Mouse (Mus musculus) embryonic facial prominence, embryonic 11.5 days (tissue): Measurements from ENCODE around the gene H1f0. TPM values are rescaled to one million over a fixed set of nuclear protein-coding genes. Genes with fewer than 3 reads are reported as not detected.

Experiments
- ATAC-seq: fragments of 200-750 bp; cut with Nextera tagmentation; replicated peaks from 2 replicates; pipeline ENCODE4 v1.8.0; 2017; ENCODE audit warnings: low read depth; ENCODE audit not compliant: insufficient number of reproducible peaks, low FRiP score, low TSS enrichment
- DNase-seq: peaks from one replicate; pipeline ENCODE4 v3.0.0-alpha.2; 2015; ENCODE audit warnings: low spot score
- H3K27ac ChIP-seq: fragments of 300-500 bp; sonication (generic); replicated peaks from 2 replicates; pipeline ENCODE4 v1.5.1; 2014; ENCODE audit warnings: mild to moderate bottlenecking, low read depth, low read length, control low read depth
- H3K27me3 ChIP-seq: fragments of 300-500 bp; sonication (generic); 2 replicates; pipeline ENCODE4 v1.6.1; 2014; ENCODE audit warnings: mild to moderate bottlenecking, low read length, moderate library complexity, mixed read lengths; ENCODE audit not compliant: control insufficient read depth, insufficient read depth
- H3K36me3 ChIP-seq: fragments of 300-500 bp; sonication (generic); replicated peaks from 2 replicates; pipeline ENCODE4 v1.6.1; 2014; ENCODE audit warnings: low read depth, mild to moderate bottlenecking, low read length, moderate library complexity, mixed read lengths; ENCODE audit not compliant: control insufficient read depth, insufficient read depth
- H3K4me1 ChIP-seq: fragments of 300-500 bp; sonication (generic); 2 replicates; pipeline ENCODE4 v1.6.1; 2014; ENCODE audit warnings: low read length, mixed read lengths; ENCODE audit not compliant: control insufficient read depth, insufficient read depth
- H3K4me2 ChIP-seq: fragments of 300-500 bp; sonication (generic); 2 replicates; pipeline ENCODE4 v1.6.1; 2014; ENCODE audit warnings: low read depth, mild to moderate bottlenecking, control low read depth, low read length, moderate library complexity
- H3K4me3 ChIP-seq: fragments of 300-500 bp; sonication (generic); 2 replicates; pipeline ENCODE4 v1.5.1; 2014; ENCODE audit warnings: low read depth, low read length, control low read depth
- H3K9ac ChIP-seq: fragments of 300-500 bp; sonication (generic); replicated peaks from 2 replicates; pipeline ENCODE4 v1.6.1; 2014; ENCODE audit warnings: mild to moderate bottlenecking, control low read depth, low read length
- H3K9me3 ChIP-seq: fragments of 300-500 bp; sonication (generic); replicated peaks from 2 replicates; pipeline ENCODE4 v1.6.1; 2016; ENCODE audit warnings: mild to moderate bottlenecking, low read length, inconsistent platforms, mixed read lengths; ENCODE audit not compliant: control insufficient read depth
- WGBS: fragments of 180-500 bp; shearing (Covaris S2); extraction: QIAGEN DNeasy Blood & Tissue Kit; methylation state at CpG from one replicate; pipeline ENCODE4 v1.1.7; 2014; 5-methylcytosine and 5-hydroxymethylcytosine counted together
- polyA plus RNA-seq: library from polyadenylated mRNA; unstranded; fragments of >200 nt; fragmentation: Nextera tagmentation; extraction: Ambion mirVana; gene quantifications from 2 replicates; pipeline ENCODE4 v1.2.1, GENCODE M21; 2014

Gene H1f0
- polyA plus RNA-seq, 1 experiment from 2014 or later = 326 TPM

DNA sequence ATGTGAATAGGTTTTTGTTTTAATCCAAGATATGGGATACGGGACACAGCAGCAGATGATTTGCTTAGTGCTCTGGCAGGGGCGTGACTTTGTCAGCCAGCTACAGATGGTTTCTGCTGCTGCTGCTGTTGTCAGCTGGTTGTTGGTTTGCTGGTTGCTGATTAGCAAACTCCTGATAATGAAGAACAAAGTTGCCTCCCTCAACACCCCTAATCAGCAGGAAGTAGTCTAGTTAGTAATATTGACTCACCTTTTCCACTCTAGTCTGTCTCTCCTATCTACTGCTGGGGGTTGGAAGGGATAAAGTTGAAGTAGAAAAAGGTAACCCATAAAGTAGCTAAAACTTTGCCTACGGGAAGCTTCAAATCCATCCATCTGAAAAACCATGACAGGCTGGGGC lies 39.4 kb downstream of the H1f0 start:
- Histone ChIP-seq H3K9ac (no peak overlapping the region), H3K4me3 (no peak overlapping the region), H3K27me3 (no peaks in the 10 kb centered on the region), H3K4me1 (no peaks in the 10 kb centered on the region; the same call in 1 of the 2 replicates), H3K9me3 (no peaks in the 10 kb centered on the region), H3K27ac (no peak overlapping the region), H3K36me3 (no peaks in the 10 kb centered on the region), H3K4me2 (no peak overlapping the region)
- DNase-seq = no peak
- 81% methylated on average over 3 of the region's 3 CpGs for WGBS
- ATAC-seq = no peak

DNA sequence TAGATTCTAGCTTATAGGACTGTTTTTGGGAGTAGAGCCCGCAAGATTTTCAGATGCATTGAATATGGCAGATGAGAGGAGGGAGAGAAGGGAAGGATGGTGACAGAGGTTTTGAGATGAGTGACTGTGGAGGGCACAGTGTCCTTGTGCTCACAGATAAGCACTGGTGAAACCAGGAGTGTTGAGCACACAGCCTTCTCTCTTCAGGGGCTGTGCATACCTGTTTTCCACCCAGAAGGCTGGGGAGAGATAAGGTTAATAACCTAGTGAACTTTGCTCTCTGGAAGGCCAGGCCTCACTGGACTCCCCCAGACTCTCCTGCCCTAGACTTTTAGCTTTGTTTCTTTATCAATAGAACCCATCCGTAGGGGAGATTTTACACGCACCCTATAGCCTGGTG lies 40.2 kb downstream of the H1f0 start:
- Histone ChIP-seq H3K4me1 (no peaks in the 10 kb centered on the region; the same call in 1 of the 2 replicates), H3K9ac (no peak overlapping the region), H3K9me3 (no peaks in the 10 kb centered on the region), H3K4me3 (no peak overlapping the region), H3K4me2 (no peak overlapping the region), H3K27ac (no peak overlapping the region), H3K27me3 (no peaks in the 10 kb centered on the region), H3K36me3 (no peaks in the 10 kb centered on the region)
- ATAC-seq (no peak), DNase-seq (no peak)
- WGBS = 81% methylated on average over 3 of the region's 3 CpGs

DNA sequence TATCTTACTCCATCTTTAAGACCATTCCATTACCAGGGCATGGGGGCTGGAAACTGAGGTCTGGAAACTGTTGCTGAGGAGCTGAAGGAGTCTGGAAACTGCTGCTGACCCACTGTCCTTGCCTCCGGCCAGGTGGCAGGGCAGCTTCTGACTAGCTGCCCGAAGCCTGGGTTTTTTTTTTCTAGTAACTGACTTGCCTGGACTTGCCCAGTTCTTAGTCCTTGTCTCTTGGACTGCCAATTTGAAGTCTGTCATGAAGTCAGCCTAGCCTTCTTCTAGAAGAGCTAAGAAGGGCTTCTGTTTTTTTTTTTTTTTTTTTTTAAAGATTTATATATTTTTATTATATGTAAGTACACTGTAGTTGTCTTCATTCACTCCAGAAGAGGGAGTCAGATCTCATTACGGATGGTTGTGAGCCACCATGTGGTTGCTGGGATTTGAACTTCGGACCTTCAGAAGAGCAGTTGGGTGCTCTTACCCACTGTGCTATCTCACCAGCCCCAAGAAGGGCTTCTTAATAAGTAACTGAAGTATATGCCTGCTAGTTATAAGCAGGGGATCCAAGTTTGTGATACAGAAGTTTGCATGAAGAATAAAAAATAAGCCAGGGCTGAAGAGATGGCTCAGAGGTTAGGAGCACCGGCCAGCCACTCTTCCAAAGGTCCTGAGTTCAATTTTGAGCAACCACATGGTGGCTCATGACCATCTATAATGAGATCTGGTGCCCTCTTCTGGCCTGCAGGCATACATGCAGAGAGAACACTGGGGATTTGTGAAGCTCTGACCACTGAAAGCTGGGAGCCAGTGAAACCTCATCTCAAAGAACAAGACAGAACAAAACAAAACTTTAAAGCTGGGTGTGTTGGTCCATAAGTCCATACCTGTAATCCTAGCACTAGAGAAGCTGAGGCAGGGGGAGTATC lies 43.1 kb downstream of the H1f0 start:
- no peaks in the 10 kb centered on the region for H3K9me3 ChIP-seq
- no peaks in the 10 kb centered on the region; the same call in none of the 2 replicates for H3K4me1 ChIP-seq
- 73% methylated on average over 5 of the region's 5 CpGs for WGBS
- no peaks in the 10 kb centered on the region for H3K27me3 ChIP-seq
- peak; percentile 46 for DNase-seq
- no peaks in the 10 kb centered on the region for H3K36me3 ChIP-seq
- ATAC-seq = no peak
- no peak overlapping the region for H3K4me2 ChIP-seq
- H3K4me3 ChIP-seq = no peak overlapping the region
- no peak overlapping the region for H3K27ac ChIP-seq
- no peak overlapping the region for H3K9ac ChIP-seq

DNA sequence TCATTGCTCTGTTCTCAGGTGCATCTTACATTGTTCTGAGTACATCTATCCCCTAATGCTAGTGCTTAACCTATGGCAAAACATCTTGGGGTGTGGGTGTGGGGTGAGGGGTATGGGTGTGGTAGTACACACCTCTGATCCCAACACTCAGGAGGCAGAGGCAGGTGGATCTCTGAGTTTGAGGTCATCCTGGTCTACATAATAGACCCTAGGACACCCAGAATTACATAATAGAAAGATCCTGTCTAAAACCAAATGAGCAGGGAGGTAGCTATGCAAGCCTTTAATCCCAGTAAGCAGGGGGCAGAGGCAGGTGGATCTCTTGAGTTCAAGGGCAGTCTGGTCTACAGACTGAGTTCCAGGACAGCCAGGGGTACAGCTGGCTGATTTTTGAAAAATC lies 45.5 kb downstream of the H1f0 start:
- Histone ChIP-seq H3K9me3 (no peaks in the 10 kb centered on the region), H3K4me2 (no peak overlapping the region), H3K9ac (no peak overlapping the region), H3K4me3 (no peak overlapping the region), H3K27me3 (no peaks in the 10 kb centered on the region), H3K27ac (no peak overlapping the region), H3K36me3 (peaks cover 9% of the 10 kb centered on the region), H3K4me1 (no peaks in the 10 kb centered on the region; the same call in 1 of the 2 replicates)
- ATAC-seq (no peak), DNase-seq (no peak)

DNA sequence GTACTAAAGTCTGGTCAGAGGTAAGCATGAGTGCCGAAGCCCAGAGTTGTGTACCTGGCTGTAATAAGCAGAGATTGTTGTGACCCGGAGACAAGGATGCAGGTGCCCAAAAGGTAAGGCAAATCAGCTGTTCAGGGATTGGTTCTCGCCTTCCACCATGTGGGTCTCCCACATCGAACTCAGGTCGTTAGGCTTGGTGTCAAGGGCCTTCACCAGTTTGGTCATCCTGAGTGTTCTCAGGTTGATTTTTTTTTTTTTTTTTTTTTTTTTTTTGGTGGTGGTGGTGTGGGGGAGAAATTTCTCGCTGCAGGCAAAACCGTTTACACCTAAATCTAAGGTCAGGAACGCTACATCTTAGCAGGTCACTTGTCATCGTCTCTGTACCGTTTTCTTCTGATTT lies 46.2 kb downstream of the H1f0 start:
- no peaks in the 10 kb centered on the region for H3K9me3 ChIP-seq
- DNase-seq (no peak), ATAC-seq (no peak)
- H3K27ac ChIP-seq = peak overlapping the region; percentile 42
- H3K4me2 ChIP-seq = peak overlapping the region; percentile 65
- H3K4me3 ChIP-seq = peak overlapping the region; percentile 94
- no peaks in the 10 kb centered on the region for H3K27me3 ChIP-seq
- H3K36me3 ChIP-seq = peaks cover 9% of the 10 kb centered on the region
- H3K9ac ChIP-seq = peak overlapping the region; percentile 79
- WGBS = 33% methylated on average over 10 of the region's 10 CpGs
- H3K4me1 ChIP-seq = no peaks in the 10 kb centered on the region; the same call in 1 of the 2 replicates

DNA sequence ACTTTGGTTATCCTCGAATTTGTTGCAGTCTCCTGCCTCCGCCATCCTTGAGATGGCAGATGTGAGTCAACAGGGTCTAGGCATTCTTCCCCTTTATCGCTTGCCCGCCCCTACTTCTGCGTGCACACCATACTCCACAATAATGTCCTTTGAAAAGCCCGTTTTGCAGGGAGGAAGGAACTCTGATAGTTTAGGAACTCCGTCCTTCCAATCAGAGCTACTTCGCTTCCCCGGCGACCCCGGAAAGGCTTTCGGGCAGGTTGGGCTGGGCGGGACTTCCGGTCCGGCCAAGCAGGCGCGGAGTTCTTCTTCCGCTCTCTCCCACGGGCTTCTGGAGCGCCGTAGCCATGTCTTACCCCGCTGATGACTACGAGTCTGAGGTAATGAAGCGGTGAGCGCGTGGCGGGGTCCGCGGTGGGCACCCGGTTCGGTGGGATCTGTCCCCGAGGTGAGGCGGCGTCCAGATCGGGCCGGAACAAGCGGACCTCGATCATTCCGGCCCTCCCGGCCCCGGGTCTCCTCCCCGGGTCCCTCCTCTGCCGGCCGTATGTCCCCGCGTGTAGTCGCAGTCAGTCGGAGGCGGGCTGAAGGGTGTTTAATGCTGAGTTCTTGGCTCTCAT lies 46.8 kb downstream of the H1f0 start, which contains the start of gene Eif3l:
Gene Eif3l, plus strand, starts transcription at position 267 of the 620 bp plus-strand sequence.
- Histone ChIP-seq H3K9ac (peak within 1 kb of the TSS; percentile 79), H3K4me1 (no peaks in the 10 kb centered on the region; the same call in 1 of the 2 replicates), H3K9me3 (no peaks in the 10 kb centered on the region), H3K4me3 (peak within 1 kb of the TSS; percentile 94), H3K4me2 (peak within 1 kb of the TSS; percentile 65), H3K27ac (peak within 1 kb of the TSS; percentile 42), H3K36me3 (peaks cover 9% of the 10 kb centered on the region), H3K27me3 (no peaks in the 10 kb centered on the region)
- under 1% methylated on average over 49 of the region's 49 CpGs for WGBS
- peak; percentile 93 for DNase-seq
- ATAC-seq = peak; percentile 78

DNA sequence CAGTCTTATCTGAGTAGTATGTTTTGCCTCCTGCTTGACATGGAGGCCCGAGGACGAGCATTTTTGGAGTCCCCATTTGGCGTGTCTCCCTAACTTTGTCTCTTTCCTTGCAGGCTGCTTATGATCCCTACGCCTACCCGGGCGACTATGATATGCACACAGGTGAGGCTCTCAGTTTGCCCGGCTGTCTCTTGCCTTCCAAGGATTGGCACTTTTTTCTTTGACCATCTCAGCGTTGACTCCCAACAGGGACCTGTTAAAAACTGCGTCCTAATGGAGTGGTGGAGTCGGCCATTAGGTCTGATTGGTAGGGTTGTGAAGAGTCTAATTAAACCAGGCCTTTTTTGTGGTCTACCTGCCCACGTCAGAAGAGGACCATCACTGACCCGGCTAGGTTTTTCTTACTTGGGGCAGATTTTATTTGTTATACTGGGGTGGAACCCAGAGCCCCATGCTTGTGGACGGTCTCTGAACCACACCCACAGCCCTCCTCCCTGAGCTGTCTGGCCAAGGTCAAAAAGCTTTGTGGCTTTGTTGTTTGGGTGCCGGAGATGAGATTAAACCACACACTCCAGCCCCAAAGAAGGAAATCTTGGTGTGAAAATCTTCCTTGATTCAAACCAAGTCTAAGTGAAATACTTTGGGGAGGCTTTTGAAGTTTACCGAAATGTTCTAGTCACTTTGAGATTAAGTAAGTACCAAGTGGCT lies 47.6 kb downstream of the H1f0 start:
- DNase-seq (no peak), ATAC-seq (no peak)
- Histone ChIP-seq H3K9ac (peak overlapping the region; percentile 79), H3K27ac (no peak overlapping the region), H3K27me3 (no peaks in the 10 kb centered on the region), H3K4me1 (no peaks in the 10 kb centered on the region; the same call in 1 of the 2 replicates), H3K9me3 (no peaks in the 10 kb centered on the region), H3K4me3 (peak overlapping the region; percentile 94), H3K36me3 (peaks cover 9% of the 10 kb centered on the region), H3K4me2 (peak overlapping the region; percentile 65)
- WGBS = 38% methylated on average over 15 of the region's 15 CpGs
